Mouse (Mus musculus) neural tube, embryonic 15.5 days (tissue): Measurements from ENCODE around the gene Mgme1. TPM values are rescaled to one million over a fixed set of nuclear protein-coding genes. Genes with fewer than 3 reads are reported as not detected.

Experiments
- ATAC-seq: fragments of 200-750 bp; cut with Nextera tagmentation; 2 replicates; pipeline ENCODE4 v1.8.0; 2017; ENCODE audit warnings: mild to moderate bottlenecking, moderate TSS enrichment, moderate library complexity; ENCODE audit not compliant: low FRiP score
- H3K27ac ChIP-seq: fragments of 300-500 bp; sonication (generic); replicated peaks from 2 replicates; pipeline ENCODE4 v1.5.1; 2015; ENCODE audit warnings: mild to moderate bottlenecking, inconsistent platforms
- H3K27me3 ChIP-seq: fragments of 300-500 bp; sonication (generic); replicated peaks from 2 replicates; pipeline ENCODE4 v1.6.1; 2015; ENCODE audit warnings: inconsistent platforms
- H3K36me3 ChIP-seq: fragments of 300-500 bp; sonication (generic); 2 replicates; pipeline ENCODE4 v1.6.1; 2015; ENCODE audit warnings: inconsistent platforms
- H3K4me1 ChIP-seq: fragments of 300-500 bp; sonication (generic); 2 replicates; pipeline ENCODE4 v1.6.1; 2015; ENCODE audit warnings: inconsistent platforms
- H3K4me2 ChIP-seq: fragments of 300-500 bp; sonication (generic); 2 replicates; pipeline ENCODE4 v1.6.1; 2015; ENCODE audit warnings: inconsistent platforms, mild to moderate bottlenecking, moderate library complexity
- H3K4me3 ChIP-seq: fragments of 300-500 bp; sonication (generic); replicated peaks from 2 replicates; pipeline ENCODE4 v1.5.1; 2015; ENCODE audit warnings: mild to moderate bottlenecking, inconsistent platforms
- H3K9ac ChIP-seq: fragments of 300-500 bp; sonication (generic); replicated peaks from 2 replicates; pipeline ENCODE4 v1.6.1; 2015; ENCODE audit warnings: mild to moderate bottlenecking, inconsistent platforms
- H3K9me3 ChIP-seq: fragments of 300-500 bp; sonication (generic); replicated peaks from 2 replicates; pipeline ENCODE4 v1.6.1; 2016; ENCODE audit warnings: inconsistent platforms
- WGBS: fragments of 180-500 bp; shearing (Covaris S2); methylation state at CpG from one replicate; pipeline ENCODE4 v1.1.7; 2015; ENCODE audit warnings: mixed read lengths; 5-methylcytosine and 5-hydroxymethylcytosine counted together
- polyA plus RNA-seq: library from polyadenylated mRNA; unstranded; fragments of >200 nt; fragmentation: Nextera tagmentation; extraction: Ambion mirVana; gene quantifications from 2 replicates; pipeline ENCODE4 v1.2.1, GENCODE M21; 2015

The Mgme1 gene
- polyA plus RNA-seq, 1 experiment from 2014 or later, result 13.3 TPM

- no peak overlapping the region for H3K9ac ChIP-seq
- 61% methylated on average over 5 of the region's 5 CpGs for WGBS
Observed at GRCm38 (mm10) chr2:144267004-144267730, 3.3 kb upstream of the Mgme1 start.

GRCm38 (mm10) chr2:144267731-144268015, 2.8 kb upstream of the Mgme1 start:
- Histone ChIP-seq H3K27ac (no peak overlapping the region), H3K4me2 (peak overlapping the region; percentile 83), H3K9me3 (no peaks in the 10 kb centered on the region), H3K9ac (no peak overlapping the region), H3K4me3 (no peak overlapping the region), H3K27me3 (no peaks in the 10 kb centered on the region), H3K4me1 (peaks cover 34% of the 10 kb centered on the region), H3K36me3 (no peaks in the 10 kb centered on the region)
- 58% methylated on average over 1 of the region's 1 CpGs for WGBS
- ATAC-seq, result no peak

More at GRCm38 (mm10) chr2:144267004-144267730, 3.3 kb upstream of the Mgme1 start:
- ATAC-seq, result no peak
- Histone ChIP-seq H3K4me2 (0 out of 2 replicates have a peak overlapping the region, but pooled peaks have one; percentile 83), H3K9me3 (no peaks in the 10 kb centered on the region), H3K4me1 (peaks cover 34% of the 10 kb centered on the region), H3K36me3 (no peaks in the 10 kb centered on the region), H3K27me3 (no peaks in the 10 kb centered on the region), H3K27ac (no peak overlapping the region), H3K4me3 (no peak overlapping the region)

GRCm38 (mm10) chr2:144268446-144269305, 1.8 kb upstream of the Mgme1 start:
- H3K4me2 ChIP-seq, result peak overlapping the region; percentile 83
- no peak overlapping the region for H3K27ac ChIP-seq
- H3K9ac ChIP-seq, result peak overlapping the region; percentile 90
- no peaks in the 10 kb centered on the region for H3K9me3 ChIP-seq
- H3K4me3 ChIP-seq, result peak overlapping the region; percentile 63
- no peaks in the 10 kb centered on the region for H3K36me3 ChIP-seq
- no peak for ATAC-seq
- H3K4me1 ChIP-seq, result peaks cover 34% of the 10 kb centered on the region
- no peaks in the 10 kb centered on the region for H3K27me3 ChIP-seq
- 11% methylated on average over 6 of the region's 6 CpGs for WGBS

GRCm38 (mm10) chr2:144269306-144269650, 1.2 kb upstream of the Mgme1 start:
- Histone ChIP-seq H3K4me2 (peak overlapping the region; percentile 83), H3K9me3 (no peaks in the 10 kb centered on the region), H3K36me3 (no peaks in the 10 kb centered on the region), H3K4me1 (peaks cover 34% of the 10 kb centered on the region), H3K4me3 (peak overlapping the region; percentile 63), H3K27ac (no peak overlapping the region), H3K27me3 (no peaks in the 10 kb centered on the region), H3K9ac (peak overlapping the region; percentile 90)
- WGBS, result 3% methylated on average over 11 of the region's 11 CpGs
- ATAC-seq, result no peak

GRCm38 (mm10) chr2:144269679-144270475, 586 bp upstream of the Mgme1 start:
- Histone ChIP-seq H3K9ac (peak overlapping the region; percentile 90), H3K36me3 (no peaks in the 10 kb centered on the region), H3K4me2 (peak overlapping the region; percentile 83), H3K27ac (peak overlapping the region; percentile 96), H3K4me1 (peaks cover 34% of the 10 kb centered on the region), H3K9me3 (no peaks in the 10 kb centered on the region), H3K4me3 (peak overlapping the region; percentile 63), H3K27me3 (no peaks in the 10 kb centered on the region)
- ATAC-seq, result no peak
- under 1% methylated on average over 33 of the region's 33 CpGs for WGBS

GRCm38 (mm10) chr2:144272088-144272487, 1.6 kb downstream of the Mgme1 start:
- no peak overlapping the region for H3K27ac ChIP-seq
- H3K4me1 ChIP-seq, result peaks cover 25% of the 10 kb centered on the region
- no peak overlapping the region for H3K4me3 ChIP-seq
- peaks cover 4% of the 10 kb centered on the region; the same call in 1 of the 2 replicates for H3K36me3 ChIP-seq
- H3K9ac ChIP-seq, result no peak overlapping the region
- ATAC-seq, result no peak
- no peaks in the 10 kb centered on the region for H3K9me3 ChIP-seq
- H3K4me2 ChIP-seq, result no peak overlapping the region
- no peaks in the 10 kb centered on the region for H3K27me3 ChIP-seq
- 94% methylated on average over 12 of the region's 12 CpGs for WGBS

- ATAC-seq, result no peak
- Histone ChIP-seq H3K4me3 (no peak overlapping the region), H3K27ac (no peak overlapping the region), H3K36me3 (peaks cover 17% of the 10 kb centered on the region), H3K27me3 (no peaks in the 10 kb centered on the region), H3K9ac (no peak overlapping the region), H3K4me1 (no peaks in the 10 kb centered on the region), H3K4me2 (no peak overlapping the region), H3K9me3 (no peaks in the 10 kb centered on the region)
- 73% methylated on average over 8 of the region's 8 CpGs for WGBS
Observed at GRCm38 (mm10) chr2:144274741-144275140, 4.3 kb downstream of the Mgme1 start.

GRCm38 (mm10) chr2:144276885-144277284, 6.4 kb downstream of the Mgme1 start:
- peaks cover 19% of the 10 kb centered on the region for H3K36me3 ChIP-seq
- 90% methylated on average over 3 of the region's 3 CpGs for WGBS

GRCm38 (mm10) chr2:144279742-144280141, 9.3 kb downstream of the Mgme1 start:
- H3K4me3 ChIP-seq, result no peak overlapping the region
- 58% methylated on average over 5 of the region's 5 CpGs for WGBS
- no peak for ATAC-seq
- H3K4me2 ChIP-seq, result no peak overlapping the region
- H3K4me1 ChIP-seq, result no peaks in the 10 kb centered on the region
- H3K9me3 ChIP-seq, result no peaks in the 10 kb centered on the region
- no peaks in the 10 kb centered on the region for H3K27me3 ChIP-seq
- H3K9ac ChIP-seq, result no peak overlapping the region
- peaks cover 19% of the 10 kb centered on the region for H3K36me3 ChIP-seq
- H3K27ac ChIP-seq, result no peak overlapping the region

More at GRCm38 (mm10) chr2:144276885-144277284, 6.4 kb downstream of the Mgme1 start:
- H3K4me2 ChIP-seq, result no peak overlapping the region
- H3K9me3 ChIP-seq, result no peaks in the 10 kb centered on the region
- H3K9ac ChIP-seq, result no peak overlapping the region
- H3K4me3 ChIP-seq, result no peak overlapping the region
- H3K4me1 ChIP-seq, result no peaks in the 10 kb centered on the region
- H3K27ac ChIP-seq, result no peak overlapping the region
- H3K27me3 ChIP-seq, result no peaks in the 10 kb centered on the region
- ATAC-seq, result no peak

- Histone ChIP-seq H3K4me1 (no peaks in the 10 kb centered on the region), H3K4me2 (no peak overlapping the region), H3K27ac (no peak overlapping the region), H3K36me3 (peaks cover 19% of the 10 kb centered on the region), H3K9ac (no peak overlapping the region), H3K4me3 (no peak overlapping the region), H3K27me3 (no peaks in the 10 kb centered on the region), H3K9me3 (no peaks in the 10 kb centered on the region)
- WGBS, result 86% methylated on average over 3 of the region's 3 CpGs
- no peak for ATAC-seq
Observed at GRCm38 (mm10) chr2:144280568-144280967, 10.1 kb downstream of the Mgme1 start.

GRCm38 (mm10) chr2:144281417-144281816, 11.0 kb downstream of the Mgme1 start:
- peaks cover 17% of the 10 kb centered on the region; the same call in 1 of the 2 replicates for H3K36me3 ChIP-seq
- H3K9ac ChIP-seq, result no peak overlapping the region
- no peak for ATAC-seq
- no peak overlapping the region for H3K4me3 ChIP-seq
- no peak overlapping the region for H3K27ac ChIP-seq
- H3K4me1 ChIP-seq, result no peaks in the 10 kb centered on the region
- H3K27me3 ChIP-seq, result no peaks in the 10 kb centered on the region
- no peak overlapping the region for H3K4me2 ChIP-seq
- WGBS, result 66% methylated on average over 3 of the region's 3 CpGs
- H3K9me3 ChIP-seq, result no peaks in the 10 kb centered on the region
